Mouse (Mus musculus): Measurements from ENCODE around the gene Btg4.

Btg4 gene

GRCm38 (mm10) chr9:51060601-51061000 is at the start of gene Btg4:
Btg4 (plus strand) TSS chr9:51060901.
- no peak for DNase-seq

- DNase-seq: no peak
Observed at GRCm38 (mm10) chr9:51013644-51014043, 47.1 kb upstream of the Btg4 start.

GRCm38 (mm10) chr9:51015732-51016131 is 45.0 kb upstream of the Btg4 start:
- DNase-seq: no peak

- no peak for DNase-seq
Observed at GRCm38 (mm10) chr9:51019670-51020069, 41.0 kb upstream of the Btg4 start.

- no peak for DNase-seq
Observed at GRCm38 (mm10) chr9:51020351-51020750, 40.4 kb upstream of the Btg4 start.

GRCm38 (mm10) chr9:51021123-51021795 is 39.4 kb upstream of the Btg4 start:
- no peak for DNase-seq

GRCm38 (mm10) chr9:51026952-51027351 is 33.7 kb upstream of the Btg4 start:
- DNase-seq: no peak

GRCm38 (mm10) chr9:51030147-51030546 is 30.6 kb upstream of the Btg4 start:
- no peak for DNase-seq

- no peak for DNase-seq
Observed at GRCm38 (mm10) chr9:51031603-51032002, 29.1 kb upstream of the Btg4 start.

- no peak for DNase-seq
Observed at GRCm38 (mm10) chr9:51032291-51032690, 28.4 kb upstream of the Btg4 start.

- no peak for DNase-seq
Observed at GRCm38 (mm10) chr9:51032785-51033529, 27.7 kb upstream of the Btg4 start.

- no peak for DNase-seq
Observed at GRCm38 (mm10) chr9:51041491-51041980, 19.2 kb upstream of the Btg4 start.

- DNase-seq: no peak
Observed at GRCm38 (mm10) chr9:51042136-51042535, 18.6 kb upstream of the Btg4 start.

- no peak for DNase-seq
Observed at GRCm38 (mm10) chr9:51052180-51052579, 8.5 kb upstream of the Btg4 start.

- DNase-seq: no peak
Observed at GRCm38 (mm10) chr9:51056360-51057324, 4.1 kb upstream of the Btg4 start.

GRCm38 (mm10) chr9:51058951-51059521 is 1.7 kb upstream of the Btg4 start:
- DNase-seq: no peak

GRCm38 (mm10) chr9:51068202-51068601 is 7.5 kb downstream of the Btg4 start:
- DNase-seq: no peak

GRCm38 (mm10) chr9:51070801-51071200 is 10.1 kb downstream of the Btg4 start:
- DNase-seq: no peak

GRCm38 (mm10) chr9:51075780-51076179 is 15.1 kb downstream of the Btg4 start:
- DNase-seq: peak; percentile 12

- peak; percentile 44 for DNase-seq
Observed at GRCm38 (mm10) chr9:51076300-51076978, 15.7 kb downstream of the Btg4 start.

GRCm38 (mm10) chr9:51076979-51077315 is 16.2 kb downstream of the Btg4 start, which contains the start of gene Layn:
Layn (minus strand) TSS chr9:51077094.
- DNase-seq: peak; percentile 92

GRCm38 (mm10) chr9:51081614-51082013 is 20.9 kb downstream of the Btg4 start:
- DNase-seq: no peak
